Mouse (Mus musculus): ENCODE data around the gene Med20. TPM values are rescaled to one million over a fixed set of nuclear protein-coding genes. Genes with fewer than 3 reads are reported as not detected.

Med20 gene
- total and polyA plus RNA-seq, 2 experiments from 2014 or later: 32.4 to 33.8 TPM

- H3K9me3 ChIP-seq (ENCODE audit: low read length): no peaks in the 10 kb centered on the region
- WGBS: 91% methylated on average over 7 of the region's 7 CpGs
These were observed 53.1 kb downstream of the Med20 start for GRCm38 (mm10) chr17:47664474-47664873.

GRCm38 (mm10) chr17:47669166-47669565 is 57.8 kb downstream of the Med20 start:
- no peak for TF ChIP-seq CTCF (IDR thresholded peaks at IDR 0.05)

More at GRCm38 (mm10) chr17:47664474-47664873, 53.1 kb downstream of the Med20 start:
- no peak overlapping the region for H3K9ac ChIP-seq (replicated peaks; ENCODE audit: low read length, poor library complexity, severe bottlenecking)
- ATAC-seq (ENCODE audit: low FRiP score) (no peak), DNase-seq (ENCODE audit: low spot score) (no peak)
- H3K4me2 ChIP-seq (ENCODE audit: low read depth, low read length, poor library complexity, severe bottlenecking): no peak overlapping the region
- no peaks in the 10 kb centered on the region for H3K36me3 ChIP-seq (ENCODE audit: insufficient read depth, low read length)
- TF ChIP-seq CTCF (IDR thresholded peaks at IDR 0.05): no peak
- no peak overlapping the region for H3K4me3 ChIP-seq (ENCODE audit: low read depth, low read length)
- H3K4me1 ChIP-seq (ENCODE audit: insufficient read depth, low read length): peaks cover 3% of the 10 kb centered on the region; the same call in 1 of the 2 replicates
- no peaks in the 10 kb centered on the region for H3K27me3 ChIP-seq (ENCODE audit: insufficient read depth, low read length)
- no peak overlapping the region for H3K27ac ChIP-seq (ENCODE audit: low read depth, low read length)

GRCm38 (mm10) chr17:47671988-47672310 is 60.6 kb downstream of the Med20 start:
- Histone ChIP-seq H3K4me1 (ENCODE audit: insufficient read depth, low read length) (peaks cover 4% of the 10 kb centered on the region; the same call in 1 of the 2 replicates), H3K36me3 (ENCODE audit: insufficient read depth, low read length) (peaks cover 9% of the 10 kb centered on the region), H3K27me3 (ENCODE audit: insufficient read depth, low read length) (no peaks in the 10 kb centered on the region), H3K27ac (ENCODE audit: low read depth, low read length) (no peak overlapping the region), H3K9me3 (ENCODE audit: low read length) (no peaks in the 10 kb centered on the region), H3K4me3 (ENCODE audit: low read depth, low read length) (peak overlapping the region; percentile 32; the same call in 1 of the 2 replicates), H3K9ac (replicated peaks; ENCODE audit: low read length, poor library complexity, severe bottlenecking) (0 out of 2 replicates have a peak overlapping the region, but pooled peaks have one; percentile 30), H3K4me2 (ENCODE audit: low read depth, low read length, poor library complexity, severe bottlenecking) (peak overlapping the region; percentile 57)
- DNase-seq (ENCODE audit: low spot score) (peak; percentile 17), ATAC-seq (ENCODE audit: low FRiP score) (0 out of 2 replicates have a peak, but pooled peaks have one; percentile 55)
- 25% methylated on average over 14 of the region's 14 CpGs for WGBS
- no peak for TF ChIP-seq CTCF (IDR thresholded peaks at IDR 0.05)

More at GRCm38 (mm10) chr17:47669166-47669565, 57.8 kb downstream of the Med20 start:
- Histone ChIP-seq H3K27me3 (ENCODE audit: insufficient read depth, low read length) (no peaks in the 10 kb centered on the region), H3K9ac (replicated peaks; ENCODE audit: low read length, poor library complexity, severe bottlenecking) (no peak overlapping the region), H3K9me3 (ENCODE audit: low read length) (no peaks in the 10 kb centered on the region), H3K4me3 (ENCODE audit: low read depth, low read length) (no peak overlapping the region), H3K4me2 (ENCODE audit: low read depth, low read length, poor library complexity, severe bottlenecking) (no peak overlapping the region), H3K36me3 (ENCODE audit: insufficient read depth, low read length) (peaks cover 6% of the 10 kb centered on the region), H3K27ac (ENCODE audit: low read depth, low read length) (no peak overlapping the region), H3K4me1 (ENCODE audit: insufficient read depth, low read length) (peaks cover 4% of the 10 kb centered on the region; the same call in 1 of the 2 replicates)
- WGBS: 35% methylated on average over 4 of the region's 4 CpGs
- DNase-seq (ENCODE audit: low spot score) (peak; percentile 34), ATAC-seq (ENCODE audit: low FRiP score) (no peak)

GRCm38 (mm10) chr17:47672311-47673111 is 61.1 kb downstream of the Med20 start:
- 0 out of 2 replicates have a peak, but pooled peaks have one; percentile 28 for ATAC-seq (ENCODE audit: low FRiP score)
- WGBS: 8% methylated on average over 55 of the region's 68 CpGs
- H3K9ac ChIP-seq (replicated peaks; ENCODE audit: low read length, poor library complexity, severe bottlenecking): peak overlapping the region; percentile 30; the same call in 1 of the 2 replicates

More at GRCm38 (mm10) chr17:47672311-47673111, 61.1 kb downstream of the Med20 start:
- peak; percentile 67 for DNase-seq (ENCODE audit: low spot score)
- Histone ChIP-seq H3K27me3 (ENCODE audit: insufficient read depth, low read length) (no peaks in the 10 kb centered on the region), H3K4me2 (ENCODE audit: low read depth, low read length, poor library complexity, severe bottlenecking) (peak overlapping the region; percentile 57), H3K9me3 (ENCODE audit: low read length) (no peaks in the 10 kb centered on the region), H3K4me1 (ENCODE audit: insufficient read depth, low read length) (peaks cover 4% of the 10 kb centered on the region; the same call in 1 of the 2 replicates), H3K4me3 (ENCODE audit: low read depth, low read length) (peak overlapping the region; percentile 32), H3K36me3 (ENCODE audit: insufficient read depth, low read length) (peaks cover 11% of the 10 kb centered on the region), H3K27ac (ENCODE audit: low read depth, low read length) (no peak overlapping the region)
- TF ChIP-seq CTCF (IDR thresholded peaks at IDR 0.05): peak; percentile 38

Other genes with a start within 250 kb of the Med20 start
- 28.4 and 33.3 TPM in 2 replicates for gene Mrps10, start 242.7 kb upstream of the Med20 start, total RNA-seq (2014; rRNA removed)
- gene Mrps10, start 242.7 kb upstream of the Med20 start, polyA plus RNA-seq (2015; fragmentation: Nextera tagmentation; extraction: Ambion mirVana): 70.1 and 79.4 TPM in 2 replicates
- gene Guca1b, start 226.2 kb upstream of the Med20 start, total RNA-seq (2014; rRNA removed): 0.52 TPM in 1 of 2 replicates, not detected in the other
- 0.31 and 0.33 TPM in 2 replicates for gene Guca1b, start 226.2 kb upstream of the Med20 start, polyA plus RNA-seq (2015; fragmentation: Nextera tagmentation; extraction: Ambion mirVana)
- gene Guca1a, start 211.0 kb upstream of the Med20 start, total RNA-seq (2014; rRNA removed): not detected in 2 replicates
- gene Guca1a, start 211.0 kb upstream of the Med20 start, polyA plus RNA-seq (2015; fragmentation: Nextera tagmentation; extraction: Ambion mirVana): 1.3 and 1.5 TPM in 2 replicates
- gene AI661453, start 175.0 kb upstream of the Med20 start, total RNA-seq (2014; rRNA removed): 0.19 and 0.93 TPM in 2 replicates
- 0.13 and 0.19 TPM in 2 replicates for gene AI661453, start 175.0 kb upstream of the Med20 start, polyA plus RNA-seq (2015; fragmentation: Nextera tagmentation; extraction: Ambion mirVana)
- 0.22 and 2.5 TPM in 2 replicates for gene 1700001C19Rik, start 174.2 kb upstream of the Med20 start, total RNA-seq (2014; rRNA removed)
- gene 1700001C19Rik, start 174.2 kb upstream of the Med20 start, polyA plus RNA-seq (2015; fragmentation: Nextera tagmentation; extraction: Ambion mirVana): 0.46 and 0.48 TPM in 2 replicates
- gene Taf8, start 109.3 kb upstream of the Med20 start, total RNA-seq (2014; rRNA removed): 15.1 and 25.1 TPM in 2 replicates
- gene Taf8, start 109.3 kb upstream of the Med20 start, polyA plus RNA-seq (2015; fragmentation: Nextera tagmentation; extraction: Ambion mirVana): 11.5 and 12.3 TPM in 2 replicates
- gene Ccnd3, start 106.5 kb upstream of the Med20 start, total RNA-seq (2014; rRNA removed): 37.2 and 41.1 TPM in 2 replicates
- gene Ccnd3, start 106.5 kb upstream of the Med20 start, polyA plus RNA-seq (2015; fragmentation: Nextera tagmentation; extraction: Ambion mirVana): 52.6 and 57.0 TPM in 2 replicates
- 25.8 and 26.0 TPM in 2 replicates for gene Bysl, start 90 bp upstream of the Med20 start, total RNA-seq (2014; rRNA removed)
- 31.9 and 33.1 TPM in 2 replicates for gene Bysl, start 90 bp upstream of the Med20 start, polyA plus RNA-seq (2015; fragmentation: Nextera tagmentation; extraction: Ambion mirVana)
- 3.2 and 8.0 TPM in 2 replicates for gene Gm20517, start within 50 bp of the Med20 start, total RNA-seq (2014; rRNA removed)
- 0.96 and 1.1 TPM in 2 replicates for gene Gm20517, start within 50 bp of the Med20 start, polyA plus RNA-seq (2015; fragmentation: Nextera tagmentation; extraction: Ambion mirVana)
- gene Usp49, start 19.1 kb downstream of the Med20 start, total RNA-seq (2014; rRNA removed): 24.3 and 24.4 TPM in 2 replicates
- gene Usp49, start 19.1 kb downstream of the Med20 start, polyA plus RNA-seq (2015; fragmentation: Nextera tagmentation; extraction: Ambion mirVana): 3.7 and 3.9 TPM in 2 replicates
- gene Tomm6, start 76.8 kb downstream of the Med20 start, total RNA-seq (2014; rRNA removed): 117 and 136 TPM in 2 replicates
- 334 and 339 TPM in 2 replicates for gene Tomm6, start 76.8 kb downstream of the Med20 start, polyA plus RNA-seq (2015; fragmentation: Nextera tagmentation; extraction: Ambion mirVana)
- gene Frs3, start 77.4 kb downstream of the Med20 start, total RNA-seq (2014; rRNA removed): 128 and 165 TPM in 2 replicates
- 68.9 and 75.7 TPM in 2 replicates for gene Frs3, start 77.4 kb downstream of the Med20 start, polyA plus RNA-seq (2015; fragmentation: Nextera tagmentation; extraction: Ambion mirVana)
- 5.2 and 5.8 TPM in 2 replicates for gene Gm21981, start 82.9 kb downstream of the Med20 start, total RNA-seq (2014; rRNA removed)
- 0.56 and 0.90 TPM in 2 replicates for gene Gm21981, start 82.9 kb downstream of the Med20 start, polyA plus RNA-seq (2015; fragmentation: Nextera tagmentation; extraction: Ambion mirVana)
- gene Prickle4, start 83.2 kb downstream of the Med20 start, total RNA-seq (2014; rRNA removed): 2.5 and 3.2 TPM in 2 replicates
- 2.2 and 3.2 TPM in 2 replicates for gene Prickle4, start 83.2 kb downstream of the Med20 start, polyA plus RNA-seq (2015; fragmentation: Nextera tagmentation; extraction: Ambion mirVana)
- gene Pgc, start 115.3 kb downstream of the Med20 start, total RNA-seq (2014; rRNA removed): 0.27 and 1.5 TPM in 2 replicates
- 0.19 TPM in 1 of 2 replicates, not detected in the other for gene Pgc, start 115.3 kb downstream of the Med20 start, polyA plus RNA-seq (2015; fragmentation: Nextera tagmentation; extraction: Ambion mirVana)
- gene Tfeb, start 125.4 kb downstream of the Med20 start, total RNA-seq (2014; rRNA removed): 5.2 and 9.6 TPM in 2 replicates
- gene Tfeb, start 125.4 kb downstream of the Med20 start, polyA plus RNA-seq (2015; fragmentation: Nextera tagmentation; extraction: Ambion mirVana): 4.0 and 5.4 TPM in 2 replicates
- 19.2 and 21.4 TPM in 2 replicates for gene Mdfi, start 223.1 kb downstream of the Med20 start, total RNA-seq (2014; rRNA removed)
- 1.3 and 1.6 TPM in 2 replicates for gene Mdfi, start 223.1 kb downstream of the Med20 start, polyA plus RNA-seq (2015; fragmentation: Nextera tagmentation; extraction: Ambion mirVana)

Measured in midbrain, postnatal 0 days (tissue).